In the genomic region with DNA sequence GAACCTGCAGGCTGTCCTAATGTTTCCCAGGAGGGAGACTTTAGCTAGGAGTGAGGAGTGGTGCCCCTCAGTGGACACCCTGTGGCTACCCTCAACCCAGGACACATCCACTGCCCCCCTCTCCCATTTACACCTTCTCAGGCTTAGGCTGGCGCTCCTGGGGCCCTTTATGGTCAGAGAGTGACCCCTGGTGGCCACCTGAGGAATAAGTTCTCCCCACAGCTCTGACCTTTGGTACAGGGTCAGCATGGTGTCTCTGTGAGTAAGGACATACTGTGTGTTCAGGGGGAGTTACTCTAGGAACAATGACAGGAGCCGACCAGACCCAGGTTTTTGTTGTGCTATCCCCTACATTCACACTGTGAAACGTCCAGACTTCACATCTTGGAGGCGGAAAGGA, we compare ENCODE assay signal across 9 mouse cellular contexts. TPM values are rescaled to one million over a fixed set of nuclear protein-coding genes. Genes with fewer than 3 reads are reported as not detected.
DNase-seq lines count a peak whose midpoint lies in the region; ATAC-seq and TF ChIP-seq lines count a peak whose summit lies in the region.
"Had no signal": no experiment of that assay in that cellular context is flagged by ENCODE, and none has a peak within 500 bp of the region (broad histone marks: within the 10 kb centered on the region; RNA-seq: fewer than 3 reads in every experiment).

No protein-coding gene starts in this region.

- no peak overlapping the region for H3K9ac ChIP-seq in forebrain, embryonic 11.5 days (ENCODE audit: low read length)
- no peak overlapping the region for H3K9ac ChIP-seq in forebrain, embryonic 15.5 days (replicated peaks)
- no peak overlapping the region for H3K9ac ChIP-seq in kidney, postnatal 0 days (ENCODE audit: low read depth, low read length)
- H3K9ac ChIP-seq: limb, embryonic 15.5 days had no signal

- H3K4me1 ChIP-seq in forebrain, embryonic 11.5 days (replicated peaks; ENCODE audit: control insufficient read depth, insufficient read depth, low read length), result no peaks in the 10 kb centered on the region; the same call in 1 of the 2 replicates
- no peaks in the 10 kb centered on the region for H3K4me1 ChIP-seq in forebrain, embryonic 15.5 days
- H3K4me1 ChIP-seq in kidney, postnatal 0 days (replicated peaks; ENCODE audit: insufficient read depth, low read length), result no peaks in the 10 kb centered on the region
- H3K4me1 ChIP-seq in spleen, adult 2 months (ENCODE audit: control insufficient read depth, insufficient read depth, insufficient read length), result peaks cover 8% of the 10 kb centered on the region; the same call in 1 of the 2 replicates

- peak; percentile 95 for TF ChIP-seq CTCF in kidney, postnatal 0 days (IDR thresholded peaks at IDR 0.05; ENCODE audit: low read depth)
- peak; percentile 93; the same call in 1 of the 2 replicates for TF ChIP-seq CTCF in spleen, adult 2 months (IDR thresholded peaks at IDR 0.05; ENCODE audit: extremely low read depth, insufficient read depth, insufficient read length, insufficient replicate concordance)

- peak; percentile 76 for DNase-seq in forebrain, embryonic 11.5 days (ENCODE audit: low spot score)
- peak; percentile 71 for DNase-seq in NIH3T3 (ENCODE audit: low read depth)
- DNase-seq in cerebellum, adult 9-11 months, result peak; percentile 56
- peak; percentile 28 for DNase-seq in gastrocnemius, postnatal 25 days
- DNase-seq in kidney, postnatal 0 days (ENCODE audit: low spot score), result peak; percentile 78
- peak; percentile 49 to 71 for DNase-seq in lung, postnatal 4 days
- peak; percentile 19 to 64 for DNase-seq in spleen, adult 2 months (ENCODE audit: low read depth in 1 of 2, low spot score in 2 of 2)

- H3K9me3 ChIP-seq in forebrain, embryonic 11.5 days (ENCODE audit: control insufficient read depth, low read length), result no peaks in the 10 kb centered on the region
- no peaks in the 10 kb centered on the region for H3K9me3 ChIP-seq in forebrain, embryonic 15.5 days
- H3K9me3 ChIP-seq in kidney, postnatal 0 days (replicated peaks; ENCODE audit: low read length), result no peaks in the 10 kb centered on the region
- H3K9me3 ChIP-seq: limb, embryonic 15.5 days had no signal

- no peaks in the 10 kb centered on the region for H3K36me3 ChIP-seq in forebrain, embryonic 11.5 days (ENCODE audit: control insufficient read depth, insufficient read depth, low read length)
- no peaks in the 10 kb centered on the region for H3K36me3 ChIP-seq in forebrain, embryonic 15.5 days
- peaks cover 13% of the 10 kb centered on the region; the same call in 1 of the 2 replicates for H3K36me3 ChIP-seq in kidney, postnatal 0 days (ENCODE audit: insufficient read depth, low read length)
- H3K36me3 ChIP-seq in spleen, adult 2 months (ENCODE audit: control insufficient read depth, insufficient read depth, low read length), result no peaks in the 10 kb centered on the region

- WGBS in forebrain, embryonic 11.5 days, result 25% methylated on average over 4 of the region's 4 CpGs
- WGBS in forebrain, embryonic 15.5 days, result 26% methylated on average over 4 of the region's 4 CpGs
- WGBS in kidney, postnatal 0 days, result 34% methylated on average over 4 of the region's 4 CpGs
- WGBS in spleen, adult 2 months, result 35% methylated on average over 4 of the region's 4 CpGs

- no peak overlapping the region for H3K4me3 ChIP-seq in forebrain, embryonic 11.5 days (ENCODE audit: low read depth, low read length)
- H3K4me3 ChIP-seq in forebrain, embryonic 15.5 days, result no peak overlapping the region
- no peak overlapping the region for H3K4me3 ChIP-seq in kidney, postnatal 0 days (replicated peaks; ENCODE audit: low read depth, low read length)
- no peak overlapping the region for H3K4me3 ChIP-seq in spleen, adult 2 months (ENCODE audit: extremely low read depth, insufficient read depth, insufficient read length)
- H3K4me3 ChIP-seq: limb, embryonic 15.5 days had no signal

- TF ChIP-seq POLR2A in spleen, adult 2 months (IDR thresholded peaks at IDR 0.05; ENCODE audit: low read depth, low read length), result no peak

- H3K27me3 ChIP-seq in forebrain, embryonic 11.5 days (ENCODE audit: control insufficient read depth, insufficient read depth, low read length), result no peaks in the 10 kb centered on the region
- H3K27me3 ChIP-seq in forebrain, embryonic 15.5 days, result no peaks in the 10 kb centered on the region
- no peaks in the 10 kb centered on the region for H3K27me3 ChIP-seq in kidney, postnatal 0 days (ENCODE audit: insufficient read depth, low read length)
- H3K27me3 ChIP-seq in spleen, adult 2 months (ENCODE audit: control insufficient read depth, insufficient read depth, low read length), result no peaks in the 10 kb centered on the region

- no peak for ATAC-seq in forebrain, embryonic 11.5 days (replicated peaks; ENCODE audit: low FRiP score)
- ATAC-seq in forebrain, embryonic 15.5 days (replicated peaks), result no peak
- no peak; the same call in 1 of the 2 replicates for ATAC-seq in kidney, postnatal 0 days (replicated peaks; ENCODE audit: low FRiP score, low read depth)

- H3K27ac ChIP-seq in forebrain, embryonic 11.5 days (ENCODE audit: low read depth, low read length), result no peak overlapping the region
- no peak overlapping the region for H3K27ac ChIP-seq in forebrain, embryonic 15.5 days (replicated peaks)
- no peak overlapping the region for H3K27ac ChIP-seq in kidney, postnatal 0 days
- H3K27ac ChIP-seq in spleen, adult 2 months (ENCODE audit: insufficient read depth, low read length), result no peak overlapping the region
- H3K27ac ChIP-seq: limb, embryonic 15.5 days had no signal

- H3K4me2 ChIP-seq in forebrain, embryonic 11.5 days (ENCODE audit: low read depth, low read length, severe bottlenecking), result no peak overlapping the region
- no peak overlapping the region for H3K4me2 ChIP-seq in forebrain, embryonic 15.5 days (replicated peaks)
- H3K4me2 ChIP-seq in kidney, postnatal 0 days (ENCODE audit: low read length), result no peak overlapping the region
- H3K4me2 ChIP-seq: limb, embryonic 15.5 days had no signal

RNA-seq across cellular contexts. Expression of a gene that starts 10.8 kb away (rescaled TPM):
- 3.2 and 6.0 TPM in 2 replicates for polyA plus RNA-seq in forebrain, embryonic 11.5 days (2014; fragmentation: Nextera tagmentation; extraction: Ambion mirVana)
- 3.6 and 4.5 TPM in 2 replicates for polyA plus RNA-seq in forebrain, embryonic 15.5 days (2015; fragmentation: Nextera tagmentation; extraction: Ambion mirVana)
- 1 to 10 TPM; 2.4 to 2.5 TPM for total RNA-seq in gastrocnemius, postnatal 25 days (2021)
- polyA plus RNA-seq in kidney, postnatal 0 days (2015; fragmentation: Nextera tagmentation; extraction: Ambion mirVana), result 48.6 and 63.5 TPM in 2 replicates
- polyA plus RNA-seq in spleen, adult 2 months (2012; rRNA removed), result 8.8 and 9.4 TPM in 2 replicates

Comparison
In these comparisons a context has a peak if more than half of its experiments do, and no peak if none do; other contexts are left out.
1. DNase-seq: peak in every context shown above with its lines; median percentile 78 in kidney, postnatal 0 days; 76 in forebrain, embryonic 11.5 days; 71 in NIH3T3; 60 in lung, postnatal 4 days; 56 in cerebellum, adult 9-11 months; 42 in spleen, adult 2 months; 28 in gastrocnemius, postnatal 25 days.